Mouse (Mus musculus) spleen, adult 2 months (tissue): ENCODE data around the gene Prdm13. TPM values are rescaled to one million over a fixed set of nuclear protein-coding genes. Genes with fewer than 3 reads are reported as not detected.

ENCODE experiments used
- DNase-seq, 2 experiments: peaks; one replicate each; pipeline versions ENCODE4 v3.0.0 to v3.0.0-alpha.2; 2012 to 2021; ENCODE audit warnings: low spot score in 2 of 2, low read depth in 1 of 2
- H3K27ac ChIP-seq: fragments of 200-500 bp; 2 replicates; pipeline ENCODE4 v1.5.1; 2012; ENCODE audit warnings: low read length, inconsistent platforms; ENCODE audit not compliant: insufficient read depth
- H3K27me3 ChIP-seq: fragments of 200-500 bp; 2 replicates; pipeline ENCODE4 v1.6.1; 2012; ENCODE audit warnings: mild to moderate bottlenecking, moderate library complexity, low read length, inconsistent platforms; ENCODE audit not compliant: control insufficient read depth, insufficient read depth
- H3K36me3 ChIP-seq: fragments of 200-500 bp; 2 replicates; pipeline ENCODE4 v1.6.1; 2012; ENCODE audit warnings: mild to moderate bottlenecking, low read length, inconsistent platforms; ENCODE audit not compliant: control insufficient read depth, insufficient read depth
- H3K4me1 ChIP-seq: fragments of 200-500 bp; 2 replicates; pipeline ENCODE4 v1.6.1; 2011; ENCODE audit warnings: inconsistent platforms; ENCODE audit not compliant: control insufficient read depth, insufficient read depth, insufficient read length
- H3K4me3 ChIP-seq: fragments of 200-500 bp; 2 replicates; pipeline ENCODE4 v1.5.1; 2011; ENCODE audit warnings: mild to moderate bottlenecking, inconsistent platforms; ENCODE audit not compliant: insufficient read depth, insufficient read length; ENCODE audit errors: extremely low read depth
- CTCF ChIP-seq: fragments of 200-500 bp; IDR thresholded peaks from 2 replicates; pipeline ENCODE4 v1.5.1; 2011; ENCODE audit warnings: mild to moderate bottlenecking, inconsistent platforms; ENCODE audit not compliant: insufficient read depth, insufficient read length, insufficient replicate concordance; ENCODE audit errors: extremely low read depth
- POLR2A ChIP-seq: fragments of 200-500 bp; IDR thresholded peaks from 2 replicates; pipeline ENCODE4 v1.6.1; 2011; ENCODE audit warnings: low read depth, low read length, inconsistent platforms
- WGBS: fragments of 180-500 bp; shearing (Covaris S2); methylation state at CpG from one replicate; pipeline ENCODE4 v1.1.7; 2018; 5-methylcytosine and 5-hydroxymethylcytosine counted together
- polyA plus RNA-seq: library from polyadenylated mRNA; depleted of rRNA; stranded (reverse); fragments of >200 nt; gene quantifications from 2 replicates; pipeline ENCODE4 v1.2.3, GENCODE M21; 2012

Prdm13 gene
- polyA plus RNA-seq, 1 experiment: not detected

DNA sequence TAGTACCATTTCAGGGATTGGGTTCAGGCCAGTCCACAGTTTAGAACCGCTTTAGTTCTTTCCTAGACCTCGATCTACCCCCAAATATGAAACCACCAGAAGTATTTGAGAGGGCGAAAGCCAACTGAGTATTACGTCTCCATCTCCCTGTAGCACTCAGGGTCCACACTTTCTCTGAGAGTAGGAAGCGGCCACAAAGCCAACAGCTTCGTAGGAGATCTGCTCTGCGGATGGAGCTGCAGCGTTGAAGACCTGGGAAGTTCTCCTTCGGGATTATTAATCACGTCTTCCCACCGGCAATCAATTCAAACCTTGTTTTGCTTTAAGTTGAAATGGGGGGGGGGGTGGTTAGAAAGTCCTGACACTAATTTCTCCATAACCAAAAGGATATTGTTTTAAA is 653 bp upstream of the Prdm13 start:
- Histone ChIP-seq H3K4me1 (peaks cover 6% of the 10 kb centered on the region; the same call in 1 of the 2 replicates), H3K4me3 (no peak overlapping the region), H3K36me3 (no peaks in the 10 kb centered on the region), H3K27me3 (peaks cover 24% of the 10 kb centered on the region), H3K27ac (no peak overlapping the region)
- no peak for DNase-seq
- TF ChIP-seq CTCF (no peak), POLR2A (no peak)
- 13% methylated on average over 11 of the region's 11 CpGs for WGBS

DNA sequence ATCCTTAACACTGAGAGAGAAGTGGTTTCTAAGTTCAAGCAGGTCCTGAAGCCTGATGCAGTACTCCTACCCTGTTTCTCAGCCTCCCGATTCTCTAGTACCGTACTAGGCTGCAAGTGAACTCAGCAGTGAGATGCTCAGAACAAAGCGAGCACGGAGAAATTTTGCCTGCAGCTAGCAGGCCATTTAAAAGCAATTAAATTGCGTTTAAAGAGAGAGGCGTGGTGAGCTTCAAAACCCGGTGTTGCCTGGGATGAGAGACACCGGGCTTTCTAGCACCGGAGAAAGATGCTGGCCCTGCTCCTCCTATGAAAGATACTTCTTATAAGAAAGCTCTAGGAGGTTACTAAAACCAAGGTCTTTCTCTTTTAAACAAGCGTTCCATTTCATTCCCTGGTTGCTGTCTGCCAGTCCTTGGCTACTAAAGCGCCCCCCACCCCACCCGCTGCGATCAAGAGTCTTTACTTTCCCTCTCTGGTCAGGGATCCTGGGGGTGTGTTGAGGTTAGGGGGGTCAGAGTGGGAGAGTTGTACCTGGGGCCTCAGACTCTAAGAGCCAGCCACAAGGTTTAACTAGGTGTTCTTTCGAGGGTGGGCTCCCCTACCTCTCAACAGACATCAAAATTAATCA is 1.3 kb downstream of the Prdm13 start:
- Histone ChIP-seq H3K4me3 (no peak overlapping the region), H3K4me1 (peaks cover 8% of the 10 kb centered on the region; the same call in 1 of the 2 replicates), H3K27ac (no peak overlapping the region), H3K36me3 (no peaks in the 10 kb centered on the region), H3K27me3 (peaks cover 23% of the 10 kb centered on the region)
- no peak for DNase-seq
- TF ChIP-seq POLR2A: no peak
- 9% methylated on average over 14 of the region's 14 CpGs for WGBS

GRCm38 (mm10) chr4:21682421-21683150 is 3.2 kb downstream of the Prdm13 start:
- no peak for DNase-seq
- H3K36me3 ChIP-seq: no peaks in the 10 kb centered on the region
- no peak overlapping the region for H3K4me3 ChIP-seq
- 14% methylated on average over 10 of the region's 10 CpGs for WGBS
- TF ChIP-seq POLR2A (no peak), CTCF (no peak)
- H3K27me3 ChIP-seq: peaks cover 25% of the 10 kb centered on the region
- no peak overlapping the region for H3K27ac ChIP-seq
- H3K4me1 ChIP-seq: peaks cover 14% of the 10 kb centered on the region

GRCm38 (mm10) chr4:21680971-21681370 is 4.8 kb downstream of the Prdm13 start:
- DNase-seq: no peak
- Histone ChIP-seq H3K4me3 (no peak overlapping the region), H3K4me1 (peaks cover 14% of the 10 kb centered on the region), H3K27me3 (peaks cover 25% of the 10 kb centered on the region), H3K27ac (no peak overlapping the region), H3K36me3 (no peaks in the 10 kb centered on the region)
- TF ChIP-seq CTCF (no peak), POLR2A (no peak)
- 14% methylated on average over 10 of the region's 10 CpGs for WGBS

- Histone ChIP-seq H3K4me3 (no peak overlapping the region), H3K27me3 (peaks cover 24% of the 10 kb centered on the region), H3K4me1 (peaks cover 14% of the 10 kb centered on the region), H3K27ac (no peak overlapping the region), H3K36me3 (no peaks in the 10 kb centered on the region)
- TF ChIP-seq POLR2A: no peak
- no peak for TF ChIP-seq CTCF
- DNase-seq: no peak
- 9% methylated on average over 42 of the region's 42 CpGs for WGBS
Measured at GRCm38 (mm10) chr4:21679624-21680480, 5.9 kb downstream of the Prdm13 start.

- Histone ChIP-seq H3K27ac (no peak overlapping the region), H3K4me3 (peak overlapping the region; percentile 40), H3K27me3 (peaks cover 30% of the 10 kb centered on the region), H3K36me3 (no peaks in the 10 kb centered on the region), H3K4me1 (peaks cover 14% of the 10 kb centered on the region)
- no peak for TF ChIP-seq CTCF
- no peak for TF ChIP-seq POLR2A
- no peak for DNase-seq
- 4% methylated on average over 65 of the region's 79 CpGs for WGBS
Measured at GRCm38 (mm10) chr4:21678975-21679623, 6.7 kb downstream of the Prdm13 start.
